Mouse (Mus musculus): ENCODE data around the gene Tmprss9. TPM values are rescaled to one million over a fixed set of nuclear protein-coding genes. Genes with fewer than 3 reads are reported as not detected.

Tmprss9 gene
- polyA plus RNA-seq, 1 experiment from 2014 or later: 0.04 TPM

- no peak overlapping the region; the same call in 1 of the 2 replicates for H3K27ac ChIP-seq
- peaks cover 42% of the 10 kb centered on the region for H3K27me3 ChIP-seq (ENCODE audit: low read depth, poor library complexity, severe bottlenecking)
- peak; percentile 78 for DNase-seq (ENCODE audit: low spot score)
- no peaks in the 10 kb centered on the region; the same call in 1 of the 2 replicates for H3K9me3 ChIP-seq (replicated peaks)
- H3K36me3 ChIP-seq: peaks cover 31% of the 10 kb centered on the region
- H3K4me1 ChIP-seq: peaks cover 57% of the 10 kb centered on the region
- 3% methylated on average over 9 of the region's 9 CpGs for WGBS
- H3K4me3 ChIP-seq: no peak overlapping the region
Observed at GRCm38 (mm10) chr10:80831136-80831535, 40.5 kb upstream of the Tmprss9 start.

- 79% methylated on average over 7 of the region's 7 CpGs for WGBS
- no peak overlapping the region for H3K27ac ChIP-seq
- peaks cover 58% of the 10 kb centered on the region for H3K27me3 ChIP-seq (ENCODE audit: low read depth, poor library complexity, severe bottlenecking)
- H3K4me1 ChIP-seq: peaks cover 64% of the 10 kb centered on the region
- H3K9me3 ChIP-seq (replicated peaks): no peaks in the 10 kb centered on the region; the same call in 1 of the 2 replicates
- H3K36me3 ChIP-seq: peaks cover 28% of the 10 kb centered on the region
- no peak overlapping the region for H3K4me3 ChIP-seq
- no peak for DNase-seq (ENCODE audit: low spot score)
Observed at GRCm38 (mm10) chr10:80832818-80833217, 38.8 kb upstream of the Tmprss9 start.

- 58% methylated on average over 30 of the region's 30 CpGs for WGBS
- H3K36me3 ChIP-seq: peaks cover 2% of the 10 kb centered on the region
- peaks cover 76% of the 10 kb centered on the region for H3K27me3 ChIP-seq (ENCODE audit: low read depth, poor library complexity, severe bottlenecking)
- H3K4me1 ChIP-seq: peaks cover 46% of the 10 kb centered on the region
- 0 out of 2 replicates have a peak overlapping the region, but pooled peaks have one; percentile 4 for H3K27ac ChIP-seq
- peak overlapping the region; percentile 16 for H3K4me3 ChIP-seq
- H3K9me3 ChIP-seq (replicated peaks): no peaks in the 10 kb centered on the region; the same call in 1 of the 2 replicates
- no peak for DNase-seq (ENCODE audit: low spot score)
Observed at GRCm38 (mm10) chr10:80835617-80836016, 36.0 kb upstream of the Tmprss9 start.

- H3K4me1 ChIP-seq: peaks cover 38% of the 10 kb centered on the region
- peaks cover 90% of the 10 kb centered on the region for H3K27me3 ChIP-seq (ENCODE audit: low read depth, poor library complexity, severe bottlenecking)
- WGBS: 55% methylated on average over 7 of the region's 7 CpGs
- no peaks in the 10 kb centered on the region; the same call in 1 of the 2 replicates for H3K9me3 ChIP-seq (replicated peaks)
- H3K27ac ChIP-seq: no peak overlapping the region
- no peak overlapping the region; the same call in 1 of the 2 replicates for H3K4me3 ChIP-seq
- DNase-seq (ENCODE audit: low spot score): no peak
- H3K36me3 ChIP-seq: no peaks in the 10 kb centered on the region; the same call in 1 of the 2 replicates
Observed at GRCm38 (mm10) chr10:80836949-80837379, 34.7 kb upstream of the Tmprss9 start.

GRCm38 (mm10) chr10:80837827-80838226 lies 33.8 kb upstream of the Tmprss9 start:
- no peak overlapping the region for H3K4me3 ChIP-seq
- WGBS: 7% methylated on average over 2 of the region's 2 CpGs
- no peaks in the 10 kb centered on the region; the same call in 1 of the 2 replicates for H3K9me3 ChIP-seq (replicated peaks)
- peaks cover 38% of the 10 kb centered on the region for H3K4me1 ChIP-seq
- H3K36me3 ChIP-seq: no peaks in the 10 kb centered on the region
- no peak for DNase-seq (ENCODE audit: low spot score)
- no peak overlapping the region; the same call in 1 of the 2 replicates for H3K27ac ChIP-seq
- H3K27me3 ChIP-seq (ENCODE audit: low read depth, poor library complexity, severe bottlenecking): peaks cover 90% of the 10 kb centered on the region

GRCm38 (mm10) chr10:80838346-80838912 lies 33.2 kb upstream of the Tmprss9 start:
- H3K4me3 ChIP-seq: no peak overlapping the region
- no peak overlapping the region for H3K27ac ChIP-seq
- WGBS: 69% methylated on average over 2 of the region's 2 CpGs
- H3K27me3 ChIP-seq (ENCODE audit: low read depth, poor library complexity, severe bottlenecking): peaks cover 90% of the 10 kb centered on the region
- peaks cover 39% of the 10 kb centered on the region for H3K4me1 ChIP-seq
- no peaks in the 10 kb centered on the region for H3K36me3 ChIP-seq
- no peak for DNase-seq (ENCODE audit: low spot score)
- no peaks in the 10 kb centered on the region; the same call in 1 of the 2 replicates for H3K9me3 ChIP-seq (replicated peaks)

- H3K27me3 ChIP-seq (ENCODE audit: low read depth, poor library complexity, severe bottlenecking): peaks cover 90% of the 10 kb centered on the region
- WGBS: 61% methylated on average over 6 of the region's 6 CpGs
- DNase-seq (ENCODE audit: low spot score): no peak
- H3K9me3 ChIP-seq (replicated peaks): no peaks in the 10 kb centered on the region
- no peak overlapping the region for H3K4me3 ChIP-seq
- H3K4me1 ChIP-seq: peaks cover 43% of the 10 kb centered on the region
- H3K36me3 ChIP-seq: no peaks in the 10 kb centered on the region
- H3K27ac ChIP-seq: no peak overlapping the region
Observed at GRCm38 (mm10) chr10:80839848-80840247, 31.8 kb upstream of the Tmprss9 start.

GRCm38 (mm10) chr10:80841685-80842084 lies 30.0 kb upstream of the Tmprss9 start:
- no peaks in the 10 kb centered on the region for H3K9me3 ChIP-seq (replicated peaks)
- H3K4me1 ChIP-seq: peaks cover 36% of the 10 kb centered on the region
- no peak overlapping the region for H3K4me3 ChIP-seq
- 70% methylated on average over 2 of the region's 2 CpGs for WGBS
- no peak overlapping the region for H3K27ac ChIP-seq
- DNase-seq (ENCODE audit: low spot score): no peak
- peaks cover 89% of the 10 kb centered on the region for H3K27me3 ChIP-seq (ENCODE audit: low read depth, poor library complexity, severe bottlenecking)
- no peaks in the 10 kb centered on the region for H3K36me3 ChIP-seq

- no peak for DNase-seq (ENCODE audit: low spot score)
- Histone ChIP-seq H3K9me3 (replicated peaks) (no peaks in the 10 kb centered on the region), H3K36me3 (no peaks in the 10 kb centered on the region), H3K27ac (no peak overlapping the region), H3K27me3 (ENCODE audit: low read depth, poor library complexity, severe bottlenecking) (peaks cover 83% of the 10 kb centered on the region), H3K4me3 (no peak overlapping the region), H3K4me1 (peaks cover 30% of the 10 kb centered on the region)
- WGBS: 85% methylated on average over 15 of the region's 15 CpGs
Observed at GRCm38 (mm10) chr10:80842334-80842733, 29.3 kb upstream of the Tmprss9 start.

GRCm38 (mm10) chr10:80843087-80843930 lies 28.3 kb upstream of the Tmprss9 start:
- Histone ChIP-seq H3K4me1 (peaks cover 22% of the 10 kb centered on the region), H3K4me3 (peak overlapping the region; percentile 62), H3K27ac (peak overlapping the region; percentile 66), H3K9me3 (replicated peaks) (no peaks in the 10 kb centered on the region), H3K27me3 (ENCODE audit: low read depth, poor library complexity, severe bottlenecking) (peaks cover 73% of the 10 kb centered on the region), H3K36me3 (no peaks in the 10 kb centered on the region)
- 12% methylated on average over 32 of the region's 32 CpGs for WGBS
- no peak for DNase-seq (ENCODE audit: low spot score)

GRCm38 (mm10) chr10:80843931-80844547 lies 27.6 kb upstream of the Tmprss9 start, which contains the start of gene Lingo3:
TSS of gene Lingo3 (minus strand) at chr10:80844039.
- DNase-seq (ENCODE audit: low spot score): peak; percentile 52
- peaks cover 68% of the 10 kb centered on the region for H3K27me3 ChIP-seq (ENCODE audit: low read depth, poor library complexity, severe bottlenecking)
- H3K36me3 ChIP-seq: no peaks in the 10 kb centered on the region
- WGBS: 5% methylated on average over 51 of the region's 51 CpGs
- H3K27ac ChIP-seq: peak within 1 kb of the TSS; percentile 66
- no peaks in the 10 kb centered on the region for H3K9me3 ChIP-seq (replicated peaks)
- H3K4me3 ChIP-seq: peak within 1 kb of the TSS; percentile 62
- peaks cover 27% of the 10 kb centered on the region for H3K4me1 ChIP-seq

- peaks cover 64% of the 10 kb centered on the region for H3K27me3 ChIP-seq (ENCODE audit: low read depth, poor library complexity, severe bottlenecking)
- H3K4me1 ChIP-seq: peaks cover 27% of the 10 kb centered on the region
- H3K36me3 ChIP-seq: peaks cover 3% of the 10 kb centered on the region
- WGBS: 65% methylated on average over 8 of the region's 8 CpGs
- no peak overlapping the region for H3K27ac ChIP-seq
- 0 out of 2 replicates have a peak overlapping the region, but pooled peaks have one; percentile 3 for H3K4me3 ChIP-seq
- no peaks in the 10 kb centered on the region for H3K9me3 ChIP-seq (replicated peaks)
- no peak for DNase-seq (ENCODE audit: low spot score)
Observed at GRCm38 (mm10) chr10:80845055-80845693, 26.5 kb upstream of the Tmprss9 start.

Data from limb, embryonic 10.5 days (tissue).